Mouse (Mus musculus) liver, embryonic 16.5 days (tissue): ENCODE results near the gene Vwc2. TPM values are rescaled to one million over a fixed set of nuclear protein-coding genes. Genes with fewer than 3 reads are reported as not detected.

Experiments used
- ATAC-seq: fragments of 200-750 bp; cut with Nextera tagmentation; 2 replicates; pipeline ENCODE4 v1.8.0; 2017; ENCODE audit warnings: low read depth, mild to moderate bottlenecking, moderate number of reproducible peaks, moderate library complexity
- H3K27ac ChIP-seq: fragments of 300-500 bp; sonication (generic); 2 replicates; pipeline ENCODE4 v1.5.1; 2014; ENCODE audit warnings: mild to moderate bottlenecking, low read length
- H3K27me3 ChIP-seq: fragments of 300-500 bp; sonication (generic); 2 replicates; pipeline ENCODE4 v1.6.1; 2014; ENCODE audit warnings: low read depth, low read length, mixed read lengths; ENCODE audit not compliant: control insufficient read depth, insufficient read depth
- H3K36me3 ChIP-seq: fragments of 300-500 bp; sonication (generic); 2 replicates; pipeline ENCODE4 v1.6.1; 2014; ENCODE audit warnings: mild to moderate bottlenecking; ENCODE audit not compliant: control insufficient read depth, insufficient read depth
- H3K4me1 ChIP-seq: fragments of 300-500 bp; sonication (generic); 2 replicates; pipeline ENCODE4 v1.6.1; 2014; ENCODE audit warnings: low read depth, low read length, mixed read lengths; ENCODE audit not compliant: control insufficient read depth
- H3K4me2 ChIP-seq: fragments of 300-500 bp; sonication (generic); 2 replicates; pipeline ENCODE4 v1.6.1; 2014; ENCODE audit warnings: low read depth, low read length, mixed read lengths
- H3K4me3 ChIP-seq: fragments of 300-500 bp; sonication (generic); 2 replicates; pipeline ENCODE4 v1.5.1; 2014; ENCODE audit warnings: low read depth, mild to moderate bottlenecking, low read length
- H3K9ac ChIP-seq: fragments of 300-500 bp; sonication (generic); 2 replicates; pipeline ENCODE4 v1.6.1; 2014; ENCODE audit warnings: low read depth, low read length
- H3K9me3 ChIP-seq: fragments of 300-500 bp; sonication (generic); replicated peaks from 2 replicates; pipeline ENCODE4 v1.6.1; 2016; ENCODE audit warnings: low read length; ENCODE audit not compliant: control insufficient read depth
- WGBS: fragments of 180-500 bp; shearing (Covaris S2); extraction: QIAGEN DNeasy Blood & Tissue Kit; methylation state at CpG from one replicate; pipeline ENCODE4 v1.1.7; 2014; ENCODE audit not compliant: insufficient replicate concordance; 5-methylcytosine and 5-hydroxymethylcytosine counted together
- polyA plus RNA-seq: library from polyadenylated mRNA; unstranded; fragments of >200 nt; fragmentation: Nextera tagmentation; extraction: Ambion mirVana; gene quantifications from 2 replicates; pipeline ENCODE4 v1.2.1, GENCODE M21; 2015

Vwc2 gene
- polyA plus RNA-seq, 1 experiment from 2014 or later, result 0.06 TPM

- H3K4me1 ChIP-seq, result no peaks in the 10 kb centered on the region
- H3K9ac ChIP-seq, result no peak overlapping the region
- H3K27me3 ChIP-seq, result no peaks in the 10 kb centered on the region
- no peaks in the 10 kb centered on the region for H3K9me3 ChIP-seq
- no peak for ATAC-seq
- no peak overlapping the region for H3K4me3 ChIP-seq
- H3K4me2 ChIP-seq, result no peak overlapping the region
- no peak overlapping the region for H3K27ac ChIP-seq
- H3K36me3 ChIP-seq, result no peaks in the 10 kb centered on the region
- 53% methylated on average over 2 of the region's 2 CpGs for WGBS
Observed at GRCm38 (mm10) chr11:11182705-11183104, 68.7 kb downstream of the Vwc2 start.

- no peak overlapping the region for H3K4me2 ChIP-seq
- no peaks in the 10 kb centered on the region for H3K9me3 ChIP-seq
- no peaks in the 10 kb centered on the region for H3K27me3 ChIP-seq
- no peaks in the 10 kb centered on the region for H3K36me3 ChIP-seq
- H3K4me1 ChIP-seq, result no peaks in the 10 kb centered on the region
- no peak overlapping the region for H3K4me3 ChIP-seq
- ATAC-seq, result no peak
- H3K27ac ChIP-seq, result no peak overlapping the region
- 20% methylated on average over 1 of the region's 1 CpGs for WGBS
- no peak overlapping the region for H3K9ac ChIP-seq
Observed at GRCm38 (mm10) chr11:11223162-11223561, 109.1 kb downstream of the Vwc2 start.

GRCm38 (mm10) chr11:11239346-11239745, 125.3 kb downstream of the Vwc2 start:
- Histone ChIP-seq H3K9ac (no peak overlapping the region), H3K27me3 (no peaks in the 10 kb centered on the region), H3K4me3 (no peak overlapping the region), H3K27ac (no peak overlapping the region), H3K4me2 (no peak overlapping the region), H3K36me3 (no peaks in the 10 kb centered on the region), H3K4me1 (no peaks in the 10 kb centered on the region), H3K9me3 (no peaks in the 10 kb centered on the region)
- WGBS, result 51% methylated on average over 1 of the region's 1 CpGs
- no peak for ATAC-seq

GRCm38 (mm10) chr11:11242694-11243377, 128.8 kb downstream of the Vwc2 start:
- Histone ChIP-seq H3K4me1 (no peaks in the 10 kb centered on the region), H3K9me3 (no peaks in the 10 kb centered on the region), H3K4me3 (no peak overlapping the region), H3K27me3 (no peaks in the 10 kb centered on the region), H3K27ac (no peak overlapping the region), H3K36me3 (no peaks in the 10 kb centered on the region), H3K4me2 (no peak overlapping the region), H3K9ac (no peak overlapping the region)
- ATAC-seq, result no peak
- WGBS, result 37% methylated on average over 6 of the region's 6 CpGs

- Histone ChIP-seq H3K27ac (no peak overlapping the region), H3K27me3 (no peaks in the 10 kb centered on the region), H3K4me3 (no peak overlapping the region), H3K4me2 (no peak overlapping the region), H3K9ac (no peak overlapping the region), H3K9me3 (no peaks in the 10 kb centered on the region), H3K36me3 (no peaks in the 10 kb centered on the region), H3K4me1 (no peaks in the 10 kb centered on the region)
- no peak for ATAC-seq
- 51% methylated on average over 1 of the region's 1 CpGs for WGBS
Observed at GRCm38 (mm10) chr11:11257348-11257747, 143.3 kb downstream of the Vwc2 start.

- no peak for ATAC-seq
- no peak overlapping the region for H3K4me3 ChIP-seq
- H3K4me1 ChIP-seq, result no peaks in the 10 kb centered on the region
- H3K36me3 ChIP-seq, result no peaks in the 10 kb centered on the region
- H3K9me3 ChIP-seq, result no peaks in the 10 kb centered on the region
- no peaks in the 10 kb centered on the region for H3K27me3 ChIP-seq
- no peak overlapping the region for H3K4me2 ChIP-seq
- no peak overlapping the region for H3K9ac ChIP-seq
- H3K27ac ChIP-seq, result no peak overlapping the region
Observed at GRCm38 (mm10) chr11:11280128-11280527, 166.1 kb downstream of the Vwc2 start.

GRCm38 (mm10) chr11:11283512-11283911, 169.5 kb downstream of the Vwc2 start:
- Histone ChIP-seq H3K4me2 (no peak overlapping the region), H3K9ac (no peak overlapping the region), H3K9me3 (no peaks in the 10 kb centered on the region), H3K27me3 (no peaks in the 10 kb centered on the region), H3K27ac (no peak overlapping the region), H3K4me1 (no peaks in the 10 kb centered on the region), H3K4me3 (no peak overlapping the region), H3K36me3 (no peaks in the 10 kb centered on the region)
- WGBS, result 56% methylated on average over 3 of the region's 3 CpGs
- no peak for ATAC-seq
